Mouse (Mus musculus) neural tube, embryonic 11.5 days (tissue): ENCODE results near the gene Dyrk3. TPM values are rescaled to one million over a fixed set of nuclear protein-coding genes. Genes with fewer than 3 reads are reported as not detected.
"Not testable (repeated sequence)": the region's sequence is repeated elsewhere in the genome, so short reads cannot be mapped to it uniquely, and the experiment has no call there.

Experiments used
- ATAC-seq: fragments of 200-750 bp; cut with Nextera tagmentation; 2 replicates; pipeline ENCODE4 v1.8.0; 2017; ENCODE audit warnings: moderate number of reproducible peaks, mild to moderate bottlenecking, moderate TSS enrichment, moderate library complexity; ENCODE audit not compliant: insufficient read depth, low FRiP score, low TSS enrichment
- DNase-seq: peaks from one replicate; pipeline ENCODE4 v3.0.0-alpha.2; 2015; ENCODE audit warnings: low spot score
- H3K27ac ChIP-seq: fragments of 300-500 bp; sonication (generic); 2 replicates; pipeline ENCODE4 v1.5.1; 2014; ENCODE audit warnings: low read depth, mild to moderate bottlenecking, low read length
- H3K27me3 ChIP-seq: fragments of 300-500 bp; sonication (generic); 2 replicates; pipeline ENCODE4 v1.6.1; 2014; ENCODE audit warnings: mild to moderate bottlenecking, low read length, mixed read lengths; ENCODE audit not compliant: control insufficient read depth, insufficient read depth
- H3K36me3 ChIP-seq: fragments of 300-500 bp; sonication (generic); 2 replicates; pipeline ENCODE4 v1.6.1; 2014; ENCODE audit warnings: mild to moderate bottlenecking, low read length, moderate library complexity, mixed read lengths; ENCODE audit not compliant: control insufficient read depth, insufficient read depth
- H3K4me1 ChIP-seq: fragments of 300-500 bp; sonication (generic); 2 replicates; pipeline ENCODE4 v1.6.1; 2014; ENCODE audit warnings: low read length, mixed read lengths; ENCODE audit not compliant: control insufficient read depth, insufficient read depth
- H3K4me2 ChIP-seq: fragments of 300-500 bp; sonication (generic); 2 replicates; pipeline ENCODE4 v1.6.1; 2014; ENCODE audit warnings: low read depth, mild to moderate bottlenecking, moderate library complexity
- H3K4me3 ChIP-seq: fragments of 300-500 bp; sonication (generic); 2 replicates; pipeline ENCODE4 v1.5.1; 2014; ENCODE audit warnings: low read depth, low read length
- H3K9ac ChIP-seq: fragments of 300-500 bp; sonication (generic); 2 replicates; pipeline ENCODE4 v1.6.1; 2014; ENCODE audit warnings: mild to moderate bottlenecking, low read length
- H3K9me3 ChIP-seq: fragments of 300-500 bp; sonication (generic); 2 replicates; pipeline ENCODE4 v1.6.1; 2016; ENCODE audit warnings: low read length; ENCODE audit not compliant: control insufficient read depth
- WGBS: fragments of 180-500 bp; shearing (Covaris S2); extraction: QIAGEN DNeasy Blood & Tissue Kit; methylation state at CpG from one replicate; pipeline ENCODE4 v1.1.7; 2014; 5-methylcytosine and 5-hydroxymethylcytosine counted together
- polyA plus RNA-seq: library from polyadenylated mRNA; unstranded; fragments of >200 nt; fragmentation: Nextera tagmentation; extraction: Ambion mirVana; gene quantifications from 2 replicates; pipeline ENCODE4 v1.2.1, GENCODE M21; 2014

The Dyrk3 gene
- polyA plus RNA-seq, 1 experiment from 2014 or later = 11.3 TPM

DNA sequence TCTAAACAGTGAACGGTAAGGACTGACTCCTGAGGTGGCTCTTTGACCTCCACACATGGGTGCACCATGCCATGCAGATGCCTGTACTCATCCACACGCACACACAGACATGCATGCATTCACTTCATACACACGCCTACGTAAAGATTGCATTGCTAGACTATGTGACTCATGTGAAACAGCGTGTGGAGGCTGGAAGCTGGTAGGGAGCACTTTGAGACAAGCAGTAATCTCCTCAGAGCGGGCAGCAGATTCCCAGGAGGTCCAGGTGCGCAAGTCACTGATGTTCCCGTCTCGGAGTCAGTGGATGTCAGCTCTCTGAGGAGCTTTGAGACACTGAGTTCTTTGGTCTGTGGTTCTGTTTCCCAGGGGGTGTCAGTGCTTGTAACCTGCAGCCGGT is 29.5 kb upstream of the Dyrk3 start:
- Histone ChIP-seq H3K36me3 (peaks cover 22% of the 10 kb centered on the region), H3K27me3 (no peaks in the 10 kb centered on the region), H3K4me1 (no peaks in the 10 kb centered on the region), H3K9ac (no peak overlapping the region), H3K27ac (no peak overlapping the region), H3K4me3 (no peak overlapping the region), H3K4me2 (no peak overlapping the region), H3K9me3 (no peaks in the 10 kb centered on the region)
- 91% methylated on average over 10 of the region's 10 CpGs for WGBS
- no peak for DNase-seq
- no peak for ATAC-seq

DNA sequence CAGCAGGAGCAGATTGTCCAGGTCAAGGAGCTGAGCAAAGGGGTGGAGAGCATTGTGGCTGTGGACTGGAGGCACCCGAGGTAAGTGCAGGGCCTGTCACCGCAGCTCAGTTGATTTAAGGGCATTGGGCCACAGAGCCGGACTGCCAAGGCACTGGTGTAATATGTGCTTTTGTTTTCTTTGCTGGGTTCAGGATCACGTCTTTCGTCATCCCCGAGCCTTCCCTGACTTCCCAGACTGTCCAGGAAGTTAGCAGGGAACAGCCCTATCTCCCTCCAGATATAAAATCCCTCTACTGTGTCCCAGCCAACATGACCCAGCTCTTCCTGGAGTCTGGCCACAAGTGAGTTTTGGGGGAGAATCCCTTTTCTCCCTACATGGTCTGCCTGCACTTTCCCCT is 26.3 kb upstream of the Dyrk3 start:
- no peaks in the 10 kb centered on the region for H3K27me3 ChIP-seq
- H3K27ac ChIP-seq = no peak overlapping the region
- H3K9ac ChIP-seq = no peak overlapping the region
- no peaks in the 10 kb centered on the region for H3K9me3 ChIP-seq
- WGBS = 86% methylated on average over 6 of the region's 6 CpGs
- no peak overlapping the region for H3K4me2 ChIP-seq
- peaks cover 25% of the 10 kb centered on the region for H3K36me3 ChIP-seq
- H3K4me3 ChIP-seq = no peak overlapping the region
- ATAC-seq = no peak
- DNase-seq = no peak
- H3K4me1 ChIP-seq = no peaks in the 10 kb centered on the region

DNA sequence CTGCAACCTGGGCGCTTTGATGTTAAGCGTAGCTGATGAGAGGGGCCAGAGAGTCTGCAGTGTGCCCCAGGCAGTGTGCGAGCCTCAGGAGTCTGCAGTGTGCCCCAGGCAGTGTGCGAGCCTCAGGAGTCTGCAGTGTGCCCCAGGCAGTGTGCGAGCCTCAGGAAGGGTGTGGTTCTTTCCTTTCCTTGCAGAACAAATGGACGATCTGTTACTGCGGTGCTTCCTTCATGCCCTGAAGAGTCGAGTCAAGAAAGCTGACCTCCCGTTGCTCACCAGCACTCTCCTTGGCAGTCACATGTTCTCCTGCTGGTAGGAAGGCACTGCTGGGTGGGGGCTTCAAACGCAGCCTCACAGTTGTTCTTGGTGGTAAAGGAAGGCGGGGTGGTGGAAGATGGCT is 23.0 kb upstream of the Dyrk3 start:
- WGBS = 83% methylated on average over 11 of the region's 11 CpGs
- Histone ChIP-seq H3K27ac (no peak overlapping the region), H3K36me3 (peaks cover 12% of the 10 kb centered on the region), H3K4me3 (no peak overlapping the region), H3K9ac (no peak overlapping the region), H3K4me1 (no peaks in the 10 kb centered on the region), H3K9me3 (no peaks in the 10 kb centered on the region), H3K4me2 (no peak overlapping the region), H3K27me3 (no peaks in the 10 kb centered on the region)
- DNase-seq (no peak), ATAC-seq (no peak)

DNA sequence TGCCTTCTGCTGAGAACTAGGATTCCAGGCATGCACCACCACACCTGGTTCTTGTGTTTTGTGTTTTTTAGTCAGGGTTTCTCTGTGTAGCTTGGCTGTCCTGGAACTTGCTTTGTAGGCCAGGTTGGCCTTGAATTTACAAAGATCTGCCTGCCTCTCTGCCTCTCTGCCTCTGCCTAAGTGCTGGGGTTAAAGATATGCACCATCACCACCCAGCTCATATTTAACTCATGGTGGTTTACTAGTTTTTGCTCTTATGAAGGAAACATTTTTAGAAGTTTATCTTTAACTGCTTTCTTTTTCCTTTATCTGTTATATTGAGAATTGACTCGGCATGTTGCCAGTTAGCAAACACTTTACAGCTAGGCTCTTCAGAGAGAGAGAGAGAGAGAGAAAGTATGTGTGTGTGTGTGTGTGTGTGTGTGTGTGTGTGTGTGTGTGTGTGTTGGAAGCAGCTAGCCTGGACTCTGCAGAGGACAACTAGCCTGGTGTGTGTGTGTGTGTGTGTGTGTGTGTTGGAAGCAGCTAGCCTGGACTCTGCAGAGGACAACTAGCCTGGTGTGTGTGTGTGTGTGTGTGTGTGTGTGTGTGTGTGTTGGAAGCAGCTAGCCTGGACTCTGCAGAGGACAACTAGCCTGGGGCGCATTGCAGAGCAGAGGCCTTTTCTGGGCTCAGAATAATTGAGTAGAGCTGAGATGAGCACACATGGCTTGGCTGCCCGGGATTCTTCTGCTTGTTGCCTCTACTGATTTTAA is 21.6 kb upstream of the Dyrk3 start:
- H3K4me3 ChIP-seq, H3K4me1 ChIP-seq, H3K27me3 ChIP-seq, DNase-seq, H3K9me3 ChIP-seq, ATAC-seq, H3K4me2 ChIP-seq, H3K27ac ChIP-seq, H3K9ac ChIP-seq: not testable (repeated sequence)
- WGBS = 88% methylated on average over 3 of the region's 3 CpGs
- peaks cover 10% of the 10 kb centered on the region for H3K36me3 ChIP-seq

DNA sequence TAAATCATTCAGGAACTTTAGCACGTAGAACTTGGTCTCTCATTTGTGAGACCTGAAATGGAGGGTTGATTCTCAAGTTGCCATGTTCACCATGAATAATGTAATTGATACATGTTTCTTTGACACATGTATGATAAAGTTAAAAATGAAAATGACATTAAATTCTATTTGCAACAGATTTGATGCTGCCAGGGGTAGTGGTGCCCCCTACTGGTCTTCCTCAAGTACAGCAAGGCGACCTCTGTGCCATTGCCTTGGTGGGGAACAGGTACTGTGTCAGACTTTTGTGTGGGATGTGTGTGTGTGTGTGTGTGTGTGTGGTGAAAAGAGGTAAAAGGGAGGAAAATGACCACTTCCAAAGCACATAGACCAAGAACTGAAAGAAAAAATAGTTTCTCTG is 17.3 kb upstream of the Dyrk3 start:
- H3K36me3 ChIP-seq = peaks cover 4% of the 10 kb centered on the region; the same call in 1 of the 2 replicates
- no peak overlapping the region for H3K4me3 ChIP-seq
- 0 out of 2 replicates have a peak, but pooled peaks cover 8% of the 10 kb centered on the region for H3K4me1 ChIP-seq
- no peak overlapping the region for H3K9ac ChIP-seq
- WGBS = 60% methylated on average over 2 of the region's 2 CpGs
- H3K27ac ChIP-seq = no peak overlapping the region
- H3K27me3 ChIP-seq = no peaks in the 10 kb centered on the region
- no peak for ATAC-seq
- no peak overlapping the region for H3K4me2 ChIP-seq
- DNase-seq = no peak
- H3K9me3 ChIP-seq = no peaks in the 10 kb centered on the region

DNA sequence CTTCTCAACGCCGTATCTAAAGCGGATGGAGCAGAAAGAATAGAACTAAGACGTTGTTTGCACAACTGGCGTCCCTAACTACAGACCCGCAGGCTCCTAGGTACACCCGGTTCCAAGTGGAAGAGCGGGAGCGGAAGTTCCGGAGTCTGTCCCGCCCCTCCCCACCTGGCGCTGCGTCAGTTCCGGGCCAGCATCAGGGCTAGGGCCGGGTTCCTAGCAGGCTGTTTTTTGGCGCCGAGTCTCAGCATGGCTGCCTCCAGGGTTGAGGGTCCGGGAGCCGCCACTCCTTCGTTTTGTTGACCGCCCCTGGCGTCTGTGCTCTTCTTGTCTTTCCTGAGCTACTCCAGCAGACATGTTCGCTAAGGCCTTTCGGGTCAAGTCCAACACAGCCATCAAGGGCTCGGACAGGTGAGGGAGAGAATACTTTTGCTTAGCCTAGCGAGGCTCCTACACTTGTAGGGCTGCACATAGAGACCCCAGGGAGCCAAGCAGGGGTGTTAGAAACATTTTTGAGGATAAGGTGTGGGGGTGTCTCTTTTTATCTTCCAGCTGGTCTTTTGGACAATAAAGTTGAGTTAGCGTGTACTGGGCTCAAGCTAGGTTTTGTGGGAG is 15.0 kb upstream of the Dyrk3 start, which contains the start of gene Eif2d:
Eif2d (plus strand) TSS at position 164 of the 612 bp plus-strand sequence.
- no peak within 1 kb of the TSS for H3K27ac ChIP-seq
- WGBS = under 1% methylated on average over 27 of the region's 27 CpGs

DNA sequence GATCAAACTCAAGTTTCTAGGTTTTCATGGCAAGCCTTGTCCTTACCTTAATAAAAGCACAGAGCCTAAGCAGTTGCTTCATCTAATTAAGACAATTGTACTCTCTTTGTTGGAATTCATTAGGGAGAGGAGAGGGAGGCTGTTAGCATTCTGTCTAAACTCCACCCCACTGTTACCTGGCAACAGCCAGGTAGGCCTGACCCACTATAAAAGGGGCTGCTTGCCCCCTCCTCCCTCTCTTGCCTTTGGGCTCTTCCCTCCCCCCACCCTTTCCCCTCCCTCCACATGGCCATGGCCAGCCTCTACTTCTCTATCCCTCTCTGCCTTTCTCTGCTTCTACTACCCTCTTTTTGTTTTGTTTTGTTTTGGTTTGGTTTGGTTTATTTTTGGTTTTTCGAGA is 11.4 kb upstream of the Dyrk3 start:
- H3K27me3 ChIP-seq = no peaks in the 10 kb centered on the region
- H3K4me3 ChIP-seq = no peak overlapping the region
- no peak for ATAC-seq
- no peak overlapping the region for H3K4me2 ChIP-seq
- no peak overlapping the region for H3K9ac ChIP-seq
- 73% methylated on average over 1 of the region's 1 CpGs for WGBS
- H3K9me3 ChIP-seq = no peaks in the 10 kb centered on the region
- no peak overlapping the region for H3K27ac ChIP-seq
- DNase-seq = no peak
- H3K36me3 ChIP-seq = no peaks in the 10 kb centered on the region
- H3K4me1 ChIP-seq = 0 out of 2 replicates have a peak, but pooled peaks cover 8% of the 10 kb centered on the region

More for the DNA sequence above, 15.0 kb upstream of the Dyrk3 start, which contains the start of gene Eif2d:
- Histone ChIP-seq H3K9ac (peak within 1 kb of the TSS; percentile 78), H3K36me3 (no peaks in the 10 kb centered on the region; the same call in 1 of the 2 replicates), H3K4me3 (peak within 1 kb of the TSS; percentile 76), H3K4me1 (0 out of 2 replicates have a peak, but pooled peaks cover 8% of the 10 kb centered on the region), H3K9me3 (no peaks in the 10 kb centered on the region), H3K4me2 (peak within 1 kb of the TSS; percentile 90), H3K27me3 (no peaks in the 10 kb centered on the region)
- ATAC-seq (peak; percentile 98), DNase-seq (peak; percentile 88)

DNA sequence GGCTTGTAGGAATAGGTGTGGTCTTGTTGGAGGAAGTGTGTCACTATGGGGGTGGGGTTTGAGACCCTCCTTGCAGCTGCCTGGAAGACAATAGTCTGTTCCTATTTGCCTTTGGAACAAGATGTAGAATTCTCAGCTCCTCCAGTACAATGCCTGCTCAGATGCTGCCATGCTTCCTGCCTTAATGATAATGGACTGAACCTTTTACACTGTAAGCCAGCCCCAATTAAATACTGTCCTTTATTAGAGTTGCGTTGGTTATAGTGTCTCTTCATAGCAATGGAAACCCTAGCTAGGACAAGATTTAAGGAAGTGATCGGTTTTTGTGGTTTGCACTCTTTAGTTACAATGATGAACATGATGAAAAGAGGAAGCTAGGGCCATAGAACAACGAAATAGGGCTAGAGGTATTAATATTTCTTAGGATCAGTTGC is 8.1 kb upstream of the Dyrk3 start:
- 83% methylated on average over 3 of the region's 3 CpGs for WGBS
- Histone ChIP-seq H3K27ac (no peak overlapping the region), H3K4me1 (no peaks in the 10 kb centered on the region), H3K9ac (no peak overlapping the region), H3K9me3 (no peaks in the 10 kb centered on the region), H3K27me3 (no peaks in the 10 kb centered on the region), H3K4me3 (no peak overlapping the region), H3K36me3 (no peaks in the 10 kb centered on the region), H3K4me2 (no peak overlapping the region)
- ATAC-seq (no peak), DNase-seq (no peak)

DNA sequence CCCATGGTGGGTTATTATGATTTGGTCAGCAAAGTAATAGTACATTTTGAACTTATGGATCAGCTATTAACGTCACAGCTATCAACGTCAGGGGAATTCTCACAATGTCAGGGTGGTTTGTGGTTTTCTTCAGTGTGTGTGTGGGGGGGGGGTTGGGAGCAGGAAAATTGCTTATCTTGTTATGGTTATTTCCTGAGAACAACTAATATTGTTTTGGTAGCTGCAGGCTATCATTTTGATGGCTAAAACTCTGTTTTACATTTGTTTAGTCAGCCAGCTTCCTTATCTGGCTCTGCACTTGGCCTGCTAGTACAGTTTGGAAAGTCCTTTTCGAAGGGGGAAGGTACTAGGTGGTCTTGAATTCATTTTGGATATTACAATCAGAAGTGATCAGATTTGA is 7.1 kb upstream of the Dyrk3 start:
- H3K4me1 ChIP-seq, H3K4me2 ChIP-seq, H3K9ac ChIP-seq, H3K4me3 ChIP-seq, H3K27me3 ChIP-seq, ATAC-seq, H3K36me3 ChIP-seq, H3K9me3 ChIP-seq, DNase-seq, H3K27ac ChIP-seq: not testable (repeated sequence)
- WGBS = 87% methylated on average over 3 of the region's 3 CpGs
